Mouse (Mus musculus) liver, embryonic 14.5 days (tissue): ENCODE data around the gene Cacna1d. TPM values are rescaled to one million over a fixed set of nuclear protein-coding genes. Genes with fewer than 3 reads are reported as not detected.

Experiments used
- ATAC-seq: fragments of 200-750 bp; cut with Nextera tagmentation; 2 replicates; pipeline ENCODE4 v1.8.0; 2017; ENCODE audit warnings: moderate number of reproducible peaks, mild to moderate bottlenecking, moderate library complexity; ENCODE audit not compliant: insufficient read depth
- DNase-seq, 3 experiments: peaks; one replicate each; pipeline ENCODE4 v3.0.0-alpha.2; 2012 to 2013; ENCODE audit warnings: low read depth in 3 of 3, low spot score in 3 of 3
- H3K27ac ChIP-seq: fragments of 300-500 bp; sonication (generic); 2 replicates; pipeline ENCODE4 v1.5.1; 2014; ENCODE audit warnings: moderate library complexity, mild to moderate bottlenecking, control low read depth, inconsistent platforms
- H3K27me3 ChIP-seq: fragments of 300-500 bp; sonication (generic); 2 replicates; pipeline ENCODE4 v1.6.1; 2014; ENCODE audit warnings: mild to moderate bottlenecking, low read length, moderate library complexity; ENCODE audit not compliant: control insufficient read depth, insufficient read depth
- H3K36me3 ChIP-seq: fragments of 300-500 bp; sonication (generic); replicated peaks from 2 replicates; pipeline ENCODE4 v1.6.1; 2014; ENCODE audit warnings: low read depth; ENCODE audit not compliant: control insufficient read depth, insufficient read depth
- H3K4me1 ChIP-seq, 2 experiments: fragments of 200-500 bp in 1 of 2; fragments of 300-500 bp in 1 of 2; sonication (generic) in 1 of 2; replicated peaks; 2 replicates each; pipeline ENCODE4 v1.6.1; 2012 to 2014; ENCODE audit warnings: antibody characterized with exemption in 1 of 2, inconsistent platforms in 1 of 2, low read length in 1 of 2; ENCODE audit not compliant: control insufficient read depth in 2 of 2, insufficient read depth in 2 of 2
- H3K4me2 ChIP-seq: fragments of 300-500 bp; sonication (generic); 2 replicates; pipeline ENCODE4 v1.6.1; 2014; ENCODE audit warnings: low read depth, mild to moderate bottlenecking, control low read depth, moderate library complexity
- H3K4me3 ChIP-seq, 2 experiments: fragments of 200-500 bp in 1 of 2; fragments of 300-500 bp in 1 of 2; sonication (generic) in 1 of 2; 2 replicates each; pipeline ENCODE4 v1.5.1; 2012 to 2014; ENCODE audit warnings: low read depth in 2 of 2, low read length in 2 of 2, mild to moderate bottlenecking in 2 of 2, control low read depth in 1 of 2, inconsistent platforms in 1 of 2, moderate library complexity in 1 of 2; ENCODE audit not compliant: insufficient read depth in 1 of 2
- H3K9ac ChIP-seq: fragments of 300-500 bp; sonication (generic); replicated peaks from 2 replicates; pipeline ENCODE4 v1.6.1; 2014; ENCODE audit warnings: mild to moderate bottlenecking, control low read depth, moderate library complexity
- H3K9me3 ChIP-seq: fragments of 300-500 bp; sonication (generic); 2 replicates; pipeline ENCODE4 v1.6.1; 2016; ENCODE audit warnings: low read length, mixed read lengths; ENCODE audit not compliant: control insufficient read depth
- CTCF ChIP-seq: IDR thresholded peaks from 2 replicates; pipeline ENCODE4 v1.5.1; 2016; ENCODE audit warnings: antibody characterized with exemption, low read depth, control low read depth
- EP300 ChIP-seq: IDR thresholded peaks from 2 replicates; pipeline ENCODE4 v1.6.1; 2016; ENCODE audit warnings: antibody characterized with exemption, low read depth
- WGBS: fragments of 180-500 bp; shearing (Covaris S2); extraction: QIAGEN DNeasy Blood & Tissue Kit; methylation state at CpG from one replicate; pipeline ENCODE4 v1.1.7; 2014; ENCODE audit not compliant: insufficient replicate concordance; 5-methylcytosine and 5-hydroxymethylcytosine counted together
- polyA plus RNA-seq, 2 experiments: library from polyadenylated mRNA; depleted of rRNA in 1 of 2; stranded (reverse) in 1 of 2; unstranded in 1 of 2; fragments of >200 nt; fragmentation: Nextera tagmentation in 1 of 2; extraction: Ambion mirVana in 1 of 2; gene quantifications; 2 replicates each; pipeline versions ENCODE4 v1.2.1 to v1.2.3; 2012 to 2014

Cacna1d gene
- polyA plus RNA-seq, 2 experiments: 0.17 TPM

GRCm38 (mm10) chr14:30198116-30198515 lies 293.1 kb downstream of the Cacna1d start:
- Histone ChIP-seq H3K9ac (no peak overlapping the region), H3K4me1 (no peaks in the 10 kb centered on the region), H3K4me2 (no peak overlapping the region), H3K27me3 (no peaks in the 10 kb centered on the region), H3K36me3 (no peaks in the 10 kb centered on the region), H3K9me3 (no peaks in the 10 kb centered on the region), H3K27ac (no peak overlapping the region), H3K4me3 (no peak overlapping the region)
- DNase-seq: no peak
- TF ChIP-seq EP300 (no peak), CTCF (no peak)
- ATAC-seq: no peak
- WGBS: 63% methylated on average over 4 of the region's 4 CpGs

- 77% methylated on average over 1 of the region's 1 CpGs for WGBS
- Histone ChIP-seq H3K9me3 (no peaks in the 10 kb centered on the region), H3K4me1 (no peaks in the 10 kb centered on the region), H3K9ac (no peak overlapping the region), H3K36me3 (no peaks in the 10 kb centered on the region), H3K27ac (no peak overlapping the region), H3K4me2 (no peak overlapping the region), H3K27me3 (no peaks in the 10 kb centered on the region), H3K4me3 (no peak overlapping the region)
- ATAC-seq: no peak
- TF ChIP-seq EP300 (no peak), CTCF (no peak)
- no peak for DNase-seq
Measured at GRCm38 (mm10) chr14:30196959-30197358, 294.3 kb downstream of the Cacna1d start.

GRCm38 (mm10) chr14:30196235-30196634 lies 295.0 kb downstream of the Cacna1d start:
- Histone ChIP-seq H3K4me3 (no peak overlapping the region), H3K4me2 (no peak overlapping the region), H3K27ac (no peak overlapping the region), H3K4me1 (no peaks in the 10 kb centered on the region), H3K36me3 (no peaks in the 10 kb centered on the region), H3K9me3 (no peaks in the 10 kb centered on the region), H3K9ac (no peak overlapping the region), H3K27me3 (no peaks in the 10 kb centered on the region)
- DNase-seq (peak in 1 of 3 experiments; percentile 17), ATAC-seq (no peak)
- 15% methylated on average over 5 of the region's 5 CpGs for WGBS
- TF ChIP-seq CTCF: no peak
- TF ChIP-seq EP300: no peak

GRCm38 (mm10) chr14:30190308-30190971 lies 300.8 kb downstream of the Cacna1d start:
- Histone ChIP-seq H3K36me3 (no peaks in the 10 kb centered on the region), H3K4me3 (no peak overlapping the region), H3K4me1 (no peaks in the 10 kb centered on the region), H3K9ac (no peak overlapping the region), H3K27ac (no peak overlapping the region), H3K9me3 (no peaks in the 10 kb centered on the region), H3K27me3 (no peaks in the 10 kb centered on the region), H3K4me2 (no peak overlapping the region)
- ATAC-seq: no peak
- 67% methylated on average over 5 of the region's 5 CpGs for WGBS
- DNase-seq: no peak
- TF ChIP-seq CTCF (no peak), EP300 (no peak)

- no peak overlapping the region for H3K4me3 ChIP-seq
- WGBS: 59% methylated on average over 6 of the region's 6 CpGs
- H3K4me1 ChIP-seq: no peaks in the 10 kb centered on the region
- no peaks in the 10 kb centered on the region for H3K27me3 ChIP-seq
- H3K36me3 ChIP-seq: no peaks in the 10 kb centered on the region
- no peak overlapping the region for H3K27ac ChIP-seq
- no peaks in the 10 kb centered on the region for H3K9me3 ChIP-seq
- H3K4me2 ChIP-seq: no peak overlapping the region
- ATAC-seq (no peak), DNase-seq (no peak)
- H3K9ac ChIP-seq: no peak overlapping the region
- TF ChIP-seq CTCF: no peak
- TF ChIP-seq EP300: no peak
Measured at GRCm38 (mm10) chr14:30185616-30186274, 305.5 kb downstream of the Cacna1d start.
